Mouse (Mus musculus) neural tube, embryonic 13.5 days (tissue): ENCODE measurements around the gene Bean1. TPM values are rescaled to one million over a fixed set of nuclear protein-coding genes. Genes with fewer than 3 reads are reported as not detected.
"Not testable (repeated sequence)": the region's sequence is repeated elsewhere in the genome, so short reads cannot be mapped to it uniquely, and the experiment has no call there.

Experiments used
- ATAC-seq: fragments of 200-750 bp; cut with Nextera tagmentation; 2 replicates; pipeline ENCODE4 v1.8.0; 2017; ENCODE audit warnings: low read depth, mild to moderate bottlenecking, moderate TSS enrichment, moderate library complexity
- H3K27ac ChIP-seq: fragments of 300-500 bp; sonication (generic); replicated peaks from 2 replicates; pipeline ENCODE4 v1.5.1; 2015; ENCODE audit warnings: moderate library complexity, mild to moderate bottlenecking, inconsistent platforms
- H3K27me3 ChIP-seq: fragments of 300-500 bp; sonication (generic); 2 replicates; pipeline ENCODE4 v1.6.1; 2015; ENCODE audit warnings: mild to moderate bottlenecking, inconsistent platforms
- H3K36me3 ChIP-seq: fragments of 300-500 bp; sonication (generic); 2 replicates; pipeline ENCODE4 v1.6.1; 2015; ENCODE audit warnings: mild to moderate bottlenecking, inconsistent platforms
- H3K4me1 ChIP-seq: fragments of 300-500 bp; sonication (generic); replicated peaks from 2 replicates; pipeline ENCODE4 v1.6.1; 2015; ENCODE audit warnings: inconsistent platforms
- H3K4me2 ChIP-seq: fragments of 300-500 bp; sonication (generic); 2 replicates; pipeline ENCODE4 v1.6.1; 2015; ENCODE audit warnings: inconsistent platforms, mild to moderate bottlenecking, moderate library complexity
- H3K4me3 ChIP-seq: fragments of 300-500 bp; sonication (generic); 2 replicates; pipeline ENCODE4 v1.5.1; 2015; ENCODE audit warnings: mild to moderate bottlenecking, inconsistent platforms
- H3K9ac ChIP-seq: fragments of 300-500 bp; sonication (generic); 2 replicates; pipeline ENCODE4 v1.6.1; 2015; ENCODE audit warnings: moderate library complexity, mild to moderate bottlenecking, inconsistent platforms
- H3K9me3 ChIP-seq: fragments of 300-500 bp; sonication (generic); 2 replicates; pipeline ENCODE4 v1.6.1; 2016; ENCODE audit warnings: inconsistent platforms
- WGBS: fragments of 180-500 bp; shearing (Covaris S2); methylation state at CpG from one replicate; pipeline ENCODE4 v1.1.7; 2015; 5-methylcytosine and 5-hydroxymethylcytosine counted together
- polyA plus RNA-seq: library from polyadenylated mRNA; unstranded; fragments of >200 nt; fragmentation: Nextera tagmentation; extraction: Ambion mirVana; gene quantifications from 2 replicates; pipeline ENCODE4 v1.2.1, GENCODE M21; 2015

Bean1 gene
- polyA plus RNA-seq, 1 experiment from 2014 or later: 6.0 TPM

GRCm38 (mm10) chr8:104248276-104248675 is 78.0 kb downstream of the Bean1 start, which contains the start of gene Tk2:
Gene Tk2, minus strand, starts transcription at chr8:104248558.
- Histone ChIP-seq H3K4me3 (peak within 1 kb of the TSS; percentile 78), H3K9me3 (no peaks in the 10 kb centered on the region), H3K36me3 (peaks cover 22% of the 10 kb centered on the region), H3K4me1 (peaks cover 32% of the 10 kb centered on the region), H3K27me3 (no peaks in the 10 kb centered on the region), H3K4me2 (peak within 1 kb of the TSS; percentile 92), H3K9ac (peak within 1 kb of the TSS; percentile 84), H3K27ac (peak within 1 kb of the TSS; percentile 43)
- peak; percentile 92 for ATAC-seq
- WGBS: under 1% methylated on average over 28 of the region's 28 CpGs

- Histone ChIP-seq H3K4me1 (peaks cover 32% of the 10 kb centered on the region), H3K36me3 (peaks cover 13% of the 10 kb centered on the region), H3K4me2 (no peak overlapping the region), H3K27ac (no peak overlapping the region), H3K4me3 (no peak overlapping the region), H3K9ac (no peak overlapping the region), H3K9me3 (no peaks in the 10 kb centered on the region), H3K27me3 (no peaks in the 10 kb centered on the region)
- WGBS: 84% methylated on average over 7 of the region's 7 CpGs
- no peak for ATAC-seq
Observed at GRCm38 (mm10) chr8:104249442-104249996, 79.3 kb downstream of the Bean1 start.

- Histone ChIP-seq H3K4me1 (peaks cover 32% of the 10 kb centered on the region), H3K4me3 (peak within 1 kb of the TSS; percentile 67), H3K9me3 (no peaks in the 10 kb centered on the region), H3K27me3 (no peaks in the 10 kb centered on the region), H3K27ac (peak within 1 kb of the TSS; percentile 76), H3K4me2 (peak within 1 kb of the TSS; percentile 78), H3K9ac (peak within 1 kb of the TSS; percentile 75), H3K36me3 (peaks cover 3% of the 10 kb centered on the region; the same call in 1 of the 2 replicates)
- 4% methylated on average over 41 of the region's 41 CpGs for whole genome bisulfite sequencing
- ATAC-seq: peak; percentile 72
Observed at GRCm38 (mm10) chr8:104250439-104251367, 80.5 kb downstream of the Bean1 start, which contains the start of gene Cklf. Gene Cklf, plus strand, starts transcription at chr8:104250861.

GRCm38 (mm10) chr8:104251461-104251860 is 81.2 kb downstream of the Bean1 start:
- H3K9ac ChIP-seq: peak overlapping the region; percentile 75
- peaks cover 30% of the 10 kb centered on the region for H3K4me1 ChIP-seq
- under 1% methylated on average over 7 of the region's 7 CpGs for WGBS
- no peaks in the 10 kb centered on the region for H3K27me3 ChIP-seq
- no peak for ATAC-seq
- H3K36me3 ChIP-seq: no peaks in the 10 kb centered on the region
- peak overlapping the region; percentile 78 for H3K4me2 ChIP-seq
- peak overlapping the region; percentile 67 for H3K4me3 ChIP-seq
- no peak overlapping the region for H3K27ac ChIP-seq
- H3K9me3 ChIP-seq: no peaks in the 10 kb centered on the region

GRCm38 (mm10) chr8:104253016-104253415 is 82.8 kb downstream of the Bean1 start:
- Histone ChIP-seq H3K4me2 (no peak overlapping the region), H3K4me3 (no peak overlapping the region), H3K36me3 (peaks cover 10% of the 10 kb centered on the region), H3K9me3 (0 out of 2 replicates have a peak, but pooled peaks cover 4% of the 10 kb centered on the region), H3K27me3 (no peaks in the 10 kb centered on the region), H3K27ac (no peak overlapping the region), H3K9ac (no peak overlapping the region), H3K4me1 (peaks cover 15% of the 10 kb centered on the region)
- no peak for ATAC-seq
- 91% methylated on average over 3 of the region's 3 CpGs for WGBS

- 95% methylated on average over 5 of the region's 5 CpGs for WGBS
- H3K9me3 ChIP-seq: peaks cover 12% of the 10 kb centered on the region
- H3K4me2 ChIP-seq, H3K4me3 ChIP-seq, H3K9ac ChIP-seq, H3K27ac ChIP-seq, H3K27me3 ChIP-seq, ATAC-seq, H3K4me1 ChIP-seq: not testable (repeated sequence)
- peaks cover 46% of the 10 kb centered on the region for H3K36me3 ChIP-seq
Observed at GRCm38 (mm10) chr8:104261802-104262201, 91.6 kb downstream of the Bean1 start.

GRCm38 (mm10) chr8:104264271-104264935 is 94.2 kb downstream of the Bean1 start:
- not testable (repeated sequence) for H3K27me3 ChIP-seq, H3K9ac ChIP-seq, ATAC-seq, H3K4me3 ChIP-seq, H3K4me2 ChIP-seq, H3K27ac ChIP-seq, H3K4me1 ChIP-seq, H3K9me3 ChIP-seq
- 93% methylated on average over 22 of the region's 22 CpGs for WGBS
- peaks cover 23% of the 10 kb centered on the region for H3K36me3 ChIP-seq

GRCm38 (mm10) chr8:104268368-104268767 is 98.1 kb downstream of the Bean1 start:
- Histone ChIP-seq H3K27ac (no peak overlapping the region), H3K27me3 (no peaks in the 10 kb centered on the region), H3K9me3 (no peaks in the 10 kb centered on the region), H3K36me3 (peaks cover 15% of the 10 kb centered on the region), H3K9ac (no peak overlapping the region), H3K4me1 (no peaks in the 10 kb centered on the region), H3K4me2 (no peak overlapping the region), H3K4me3 (no peak overlapping the region)
- ATAC-seq: no peak

Other genes starting within 250 kb of the Bean1 start
- 18.1 and 18.9 TPM in 2 replicates for gene Cdh5, start 68.8 kb upstream of the Bean1 start, polyA plus RNA-seq
- gene Tk2, start 78.1 kb downstream of the Bean1 start, polyA plus RNA-seq: 43.2 and 43.3 TPM in 2 replicates
- 34.9 and 36.4 TPM in 2 replicates for gene Cklf, start 80.4 kb downstream of the Bean1 start, polyA plus RNA-seq
- gene Cmtm2a, start 122.7 kb downstream of the Bean1 start, polyA plus RNA-seq: not detected in 2 replicates
- not detected in 2 replicates for gene Gm45711, start 139.6 kb downstream of the Bean1 start, polyA plus RNA-seq
- gene Cmtm1, start 139.7 kb downstream of the Bean1 start, polyA plus RNA-seq: not detected in 2 replicates
- not detected in 2 replicates for gene Gm11020, start 151.1 kb downstream of the Bean1 start, polyA plus RNA-seq
- gene Cmtm2b, start 151.8 kb downstream of the Bean1 start, polyA plus RNA-seq: not detected in 2 replicates
- 54.3 and 60.0 TPM in 2 replicates for gene Cmtm3, start 169.0 kb downstream of the Bean1 start, polyA plus RNA-seq
- gene Cmtm4, start 225.4 kb downstream of the Bean1 start, polyA plus RNA-seq: 1.6 and 1.9 TPM in 2 replicates